Mouse (Mus musculus) retina, postnatal 1 day (tissue): Measurements from ENCODE around the gene Foxn1.
A peak's percentile ranks its signal among the peaks of the same experiment; 100 is the strongest.

Source experiments
- DNase-seq: peaks from one replicate; pipeline ENCODE4 v3.0.0-alpha.2; 2012

Foxn1 gene

GRCm38 (mm10) chr11:78399680-78400079 is 13.3 kb upstream of the Foxn1 start:
- DNase-seq, result peak; percentile 80

- DNase-seq, result peak; percentile 19
Observed at GRCm38 (mm10) chr11:78398212-78398611, 11.9 kb upstream of the Foxn1 start.

GRCm38 (mm10) chr11:78397397-78397796 is 11.0 kb upstream of the Foxn1 start:
- peak; percentile 75 for DNase-seq

GRCm38 (mm10) chr11:78396950-78397349 is 10.6 kb upstream of the Foxn1 start:
- DNase-seq, result no peak

GRCm38 (mm10) chr11:78392728-78393127 is 6.4 kb upstream of the Foxn1 start:
- no peak for DNase-seq

- no peak for DNase-seq
Observed at GRCm38 (mm10) chr11:78385776-78386175, 582 bp downstream of the Foxn1 start.

GRCm38 (mm10) chr11:78382701-78383100 is 3.7 kb downstream of the Foxn1 start:
- peak; percentile 27 for DNase-seq

- DNase-seq, result no peak
Observed at GRCm38 (mm10) chr11:78382286-78382685, 4.1 kb downstream of the Foxn1 start.

- DNase-seq, result no peak
Observed at GRCm38 (mm10) chr11:78380996-78381395, 5.4 kb downstream of the Foxn1 start.

GRCm38 (mm10) chr11:78380351-78380750 is 6.0 kb downstream of the Foxn1 start:
- no peak for DNase-seq

GRCm38 (mm10) chr11:78377549-78378159 is 8.7 kb downstream of the Foxn1 start:
- no peak for DNase-seq

GRCm38 (mm10) chr11:78374147-78374546 is 12.2 kb downstream of the Foxn1 start:
- no peak for DNase-seq

GRCm38 (mm10) chr11:78372610-78373009 is 13.7 kb downstream of the Foxn1 start:
- DNase-seq, result peak; percentile 34

GRCm38 (mm10) chr11:78372166-78372565 is 14.2 kb downstream of the Foxn1 start:
- no peak for DNase-seq

- no peak for DNase-seq
Observed at GRCm38 (mm10) chr11:78371711-78372110, 14.6 kb downstream of the Foxn1 start.

- no peak for DNase-seq
Observed at GRCm38 (mm10) chr11:78370389-78370788, 16.0 kb downstream of the Foxn1 start.

- DNase-seq, result no peak
Observed at GRCm38 (mm10) chr11:78367456-78368225, 18.7 kb downstream of the Foxn1 start.

GRCm38 (mm10) chr11:78364103-78364502 is 22.3 kb downstream of the Foxn1 start:
- no peak for DNase-seq

- DNase-seq, result no peak
Observed at GRCm38 (mm10) chr11:78363309-78364007, 22.9 kb downstream of the Foxn1 start.

GRCm38 (mm10) chr11:78360789-78361131 is 25.6 kb downstream of the Foxn1 start:
- no peak for DNase-seq

GRCm38 (mm10) chr11:78360125-78360788 is 26.1 kb downstream of the Foxn1 start:
- DNase-seq, result peak; percentile 85

- DNase-seq, result peak; percentile 65
Observed at GRCm38 (mm10) chr11:78358330-78359007, 27.9 kb downstream of the Foxn1 start.
